Mouse (Mus musculus): Measurements from ENCODE around the gene Ovol1.

GRCm38 (mm10) chr19:5500330-5500875 lies 60.0 kb downstream of the Ovol1 start:
- TF ChIP-seq POLR2A (IDR thresholded peaks at IDR 0.05; ENCODE audit: extremely low read depth, insufficient read depth, low read length) (no peak), CTCF (IDR thresholded peaks at IDR 0.05; ENCODE audit: low read depth, low read length) (no peak)
